Mouse (Mus musculus): ENCODE results near the gene Mblac1.
"Not testable (repeated sequence)": the region's sequence is repeated elsewhere in the genome, so short reads cannot be mapped to it uniquely, and the experiment has no call there.

Gene Mblac1

DNA sequence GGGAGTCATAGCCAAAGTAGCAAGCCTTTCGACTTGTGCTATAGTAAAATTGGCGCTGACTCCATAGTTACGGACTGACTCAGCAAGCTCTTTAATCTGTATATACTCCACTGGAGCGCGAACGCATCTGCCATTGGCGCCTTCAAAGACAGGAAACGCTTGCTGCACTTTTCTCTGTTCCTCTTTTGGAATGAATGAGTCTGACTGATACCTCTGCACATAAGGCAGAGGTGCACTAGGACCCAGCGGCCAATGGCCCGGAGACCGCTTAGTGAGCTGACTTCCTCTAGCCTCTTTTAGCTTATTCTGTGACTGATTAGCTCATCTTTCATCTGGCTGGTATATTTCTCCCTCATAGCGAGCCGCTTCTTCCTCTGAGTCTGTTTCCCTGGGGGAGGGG, 22.5 kb downstream of the Mblac1 start:
- not testable (repeated sequence) for DNase-seq (ENCODE audit: low spot score in 2 of 2)

DNA sequence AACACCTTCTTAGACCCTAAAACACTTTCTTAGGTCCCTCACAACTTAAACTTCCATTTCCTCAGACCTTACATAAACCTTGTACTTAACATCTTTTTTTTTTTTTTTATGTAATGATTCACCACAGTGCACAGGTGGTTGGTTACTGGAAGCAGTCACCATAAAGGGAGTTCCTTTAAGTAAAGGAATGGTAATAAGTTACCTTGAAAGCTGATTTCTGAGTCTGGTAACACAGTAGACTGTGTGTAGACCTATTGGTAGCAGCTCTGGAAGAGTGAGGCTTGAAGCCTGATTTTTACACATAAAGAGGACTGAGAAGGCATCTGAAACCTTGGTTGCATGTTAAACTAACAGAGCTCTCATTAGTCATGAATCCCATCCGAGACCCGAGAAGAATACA, 25.8 kb downstream of the Mblac1 start:
- DNase-seq (ENCODE audit: low spot score in 2 of 2), result no peak

DNA sequence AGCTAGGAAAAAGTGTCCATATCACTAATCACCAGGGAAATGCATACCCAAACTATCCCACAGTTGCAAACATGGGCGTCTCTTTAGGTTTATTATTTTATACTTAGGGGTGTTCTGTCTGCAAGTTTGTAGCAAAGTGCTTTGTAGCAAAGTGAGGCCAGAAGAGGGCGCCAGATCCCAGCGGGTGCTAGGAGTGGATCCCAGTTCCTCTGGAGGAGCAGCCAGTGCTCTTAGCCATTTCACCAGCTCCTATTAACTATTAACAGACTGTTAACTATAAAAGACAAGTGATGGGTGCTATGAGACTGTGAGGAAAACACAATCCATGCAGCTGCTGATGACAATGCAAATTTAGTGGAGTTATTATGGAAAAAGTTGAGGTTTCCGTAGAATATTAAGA, 28.0 kb downstream of the Mblac1 start:
- DNase-seq (ENCODE audit: low spot score in 2 of 2), result peak; percentile 68 to 95

DNA sequence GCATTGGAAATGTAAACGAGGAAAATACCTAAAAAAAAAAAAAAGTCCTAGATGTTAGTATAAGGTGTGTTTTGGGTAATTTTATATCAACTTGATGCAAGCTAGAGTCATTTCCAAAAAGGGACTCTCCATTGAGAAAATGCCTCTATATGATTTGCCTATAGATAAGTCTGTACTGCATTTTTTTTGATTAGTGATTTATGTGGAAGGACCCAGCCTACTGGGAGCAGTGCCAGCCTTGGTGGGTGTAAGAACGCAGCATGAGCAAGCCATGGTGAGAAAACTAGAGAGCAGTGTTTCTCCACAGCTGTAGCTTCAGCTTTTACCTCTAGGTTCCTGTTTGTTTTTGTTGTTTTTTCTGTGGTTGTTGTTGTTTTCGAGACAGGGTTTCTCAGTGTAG, 29.2 kb downstream of the Mblac1 start:
- DNase-seq (ENCODE audit: low spot score in 2 of 2), result no peak

DNA sequence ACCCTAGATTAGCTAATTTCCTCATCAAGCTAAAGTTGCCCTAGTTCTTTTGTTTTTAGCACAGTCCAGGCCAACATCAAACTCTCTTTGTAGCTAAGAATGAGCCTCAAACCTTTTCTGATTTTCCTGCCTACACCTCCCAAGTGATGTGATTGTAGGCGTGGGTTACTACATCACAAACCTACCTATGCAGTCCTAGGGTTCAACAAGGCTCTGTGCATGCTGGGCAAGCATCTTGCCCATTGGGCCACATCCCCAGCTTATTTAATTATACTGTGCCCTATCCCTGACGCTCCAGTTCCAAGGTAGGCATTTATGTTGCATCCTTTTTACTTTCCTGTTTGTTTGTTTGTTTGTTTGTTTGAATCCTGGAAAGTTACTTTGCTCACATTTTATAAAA, 31.6 kb downstream of the Mblac1 start, which contains the start of gene Nxpe5:
TSS of gene Nxpe5 (plus strand) at position 199 of the 400 bp plus-strand sequence.
- no peak for DNase-seq (ENCODE audit: low spot score in 2 of 2)

DNA sequence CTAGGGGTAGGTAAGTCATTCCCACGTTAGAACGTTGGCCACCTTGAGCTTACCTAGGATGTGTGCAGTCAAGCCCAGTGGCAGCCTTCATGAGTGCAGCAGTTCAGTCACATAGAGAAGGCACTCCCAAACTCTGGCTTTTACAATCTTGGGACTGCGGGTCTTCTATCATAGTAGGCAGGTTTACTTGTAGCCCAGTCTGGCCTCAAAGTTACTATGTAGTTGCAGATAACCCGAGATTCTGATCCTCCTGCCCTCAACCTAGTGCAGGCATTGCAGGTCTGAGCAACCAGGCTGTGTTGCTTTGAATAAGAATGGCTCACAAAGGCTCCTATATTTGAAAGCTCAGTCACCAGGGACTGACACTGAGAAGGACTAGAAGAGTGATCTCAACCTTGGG, 32.4 kb downstream of the Mblac1 start:
- no peak for DNase-seq (ENCODE audit: low spot score in 2 of 2)

DNA sequence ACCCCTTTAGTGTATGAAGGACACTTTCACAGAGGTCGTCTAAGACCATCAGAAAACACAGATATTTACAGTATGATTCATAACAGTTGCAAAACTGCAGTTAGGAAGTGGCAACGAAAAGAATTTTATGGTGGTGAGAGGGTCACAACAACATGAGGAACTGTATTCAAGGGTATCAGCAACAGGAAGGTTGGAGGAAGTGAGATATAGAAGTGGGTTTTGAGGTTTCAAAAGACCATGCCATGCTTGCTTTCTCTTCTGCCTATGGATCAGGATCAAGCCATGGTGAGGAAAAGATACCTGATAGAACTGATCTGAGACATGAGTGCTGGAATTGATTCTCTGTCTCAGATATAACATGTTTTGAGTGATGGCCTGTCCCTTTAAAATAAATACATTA, 33.3 kb downstream of the Mblac1 start:
- DNase-seq (ENCODE audit: low spot score in 2 of 2), result no peak

DNA sequence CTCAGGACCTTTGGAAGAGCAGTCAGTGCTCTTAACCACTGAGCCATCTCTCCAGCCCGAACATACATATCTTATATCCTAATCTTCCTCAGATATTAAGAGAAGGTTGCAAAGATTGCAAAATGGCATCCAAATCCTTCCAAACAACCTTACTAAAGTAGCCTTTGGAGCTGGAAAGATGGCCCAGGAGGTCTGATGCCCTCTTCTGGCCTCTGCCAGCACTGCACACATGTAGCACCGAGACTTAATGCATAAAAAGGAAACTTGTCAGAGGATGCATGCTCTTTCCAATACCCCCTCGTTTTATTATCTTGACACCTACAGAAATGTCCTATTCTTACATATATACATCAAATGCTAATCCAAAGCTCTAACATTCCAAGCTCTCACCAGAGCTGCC, 33.9 kb downstream of the Mblac1 start:
- DNase-seq (ENCODE audit: low spot score in 2 of 2), result no peak

DNA sequence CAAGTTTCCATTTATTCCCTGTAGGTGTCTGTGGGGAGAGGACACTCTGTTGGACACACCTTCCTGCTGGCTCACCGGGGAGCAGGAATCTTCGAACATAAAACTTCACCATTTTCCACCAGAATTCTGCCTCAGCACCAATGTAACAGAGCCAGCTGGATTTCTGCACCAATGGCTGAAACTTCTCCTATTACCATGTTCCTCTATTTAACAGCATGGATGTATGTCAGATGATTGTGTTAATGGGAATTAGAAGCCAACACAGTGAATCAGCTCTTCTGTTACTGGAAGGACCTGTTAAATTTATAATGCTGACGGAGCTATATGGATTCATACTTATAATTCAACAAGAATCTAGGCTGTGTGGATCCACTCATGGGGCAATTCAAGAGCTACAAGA, 35.4 kb downstream of the Mblac1 start:
- DNase-seq (ENCODE audit: low spot score in 2 of 2), result no peak

DNA sequence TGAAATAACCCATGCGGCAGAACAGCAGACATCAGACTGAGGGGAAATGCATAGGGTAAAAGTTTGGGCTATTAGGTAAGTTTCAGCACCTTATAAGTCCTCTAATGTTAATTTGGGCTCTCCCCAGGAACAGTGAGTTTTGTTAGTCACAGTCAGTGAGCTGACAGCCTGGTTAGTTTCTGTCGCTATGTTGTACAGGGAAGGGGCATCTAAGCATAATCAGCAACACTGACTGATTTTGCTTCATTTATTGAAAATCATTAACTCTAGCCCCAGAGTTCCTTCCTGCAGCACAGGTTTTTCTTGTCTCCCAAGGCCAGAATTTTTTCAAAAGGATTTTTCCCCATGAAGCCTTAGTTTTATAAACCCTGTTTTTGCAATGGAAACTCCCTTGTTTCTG, 39.7 kb downstream of the Mblac1 start:
- DNase-seq (ENCODE audit: low spot score in 2 of 2), result no peak

DNA sequence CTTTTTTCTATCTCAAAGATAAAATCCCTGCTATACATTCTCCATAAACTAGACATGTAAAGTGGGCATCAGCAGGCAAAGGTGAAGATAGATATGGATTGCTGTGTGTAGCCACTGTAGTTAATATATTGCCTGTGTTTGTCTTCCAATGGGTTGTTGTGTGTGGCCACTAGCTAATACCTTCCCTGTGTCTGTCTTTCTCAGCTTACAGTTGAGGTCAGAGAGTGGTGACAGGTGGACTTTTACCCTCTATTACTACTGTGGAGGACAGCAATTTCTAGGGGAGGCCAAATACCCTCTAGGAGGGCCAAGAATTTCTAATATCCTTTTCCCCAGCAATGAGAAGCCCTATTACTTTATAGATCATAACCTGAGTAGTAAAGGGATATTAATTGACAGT, 40.1 kb downstream of the Mblac1 start:
- DNase-seq (ENCODE audit: low spot score in 2 of 2), result no peak

DNA sequence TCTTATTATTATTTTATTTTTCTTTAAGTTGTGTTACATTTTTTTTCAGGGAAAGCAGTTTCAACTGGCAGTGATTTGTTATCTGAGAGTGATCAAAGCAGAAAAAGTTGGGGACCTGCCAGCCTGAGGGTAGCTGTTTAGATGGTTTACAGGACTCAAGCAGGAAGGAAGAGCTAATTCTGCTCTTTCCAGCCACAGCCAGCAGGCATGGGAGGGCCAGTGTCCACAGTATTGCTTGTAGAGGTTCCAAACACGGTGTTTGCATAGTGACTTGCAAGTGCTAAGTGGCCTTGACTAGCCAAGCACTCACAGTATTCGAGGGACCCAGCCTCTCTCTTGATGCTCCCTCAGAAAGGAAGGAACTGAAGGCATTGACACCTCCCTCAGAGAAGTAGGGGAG, 47.4 kb downstream of the Mblac1 start:
- DNase-seq (ENCODE audit: low spot score in 2 of 2), result no peak
